Mouse (Mus musculus): Measurements from ENCODE around the gene Catip. TPM values are rescaled to one million over a fixed set of nuclear protein-coding genes. Genes with fewer than 3 reads are reported as not detected.
"Not testable (repeated sequence)": the region's sequence is repeated elsewhere in the genome, so short reads cannot be mapped to it uniquely, and the experiment has no call there.

Catip gene
- total RNA-seq, 2 experiments from 2014 or later: not detected

DNA sequence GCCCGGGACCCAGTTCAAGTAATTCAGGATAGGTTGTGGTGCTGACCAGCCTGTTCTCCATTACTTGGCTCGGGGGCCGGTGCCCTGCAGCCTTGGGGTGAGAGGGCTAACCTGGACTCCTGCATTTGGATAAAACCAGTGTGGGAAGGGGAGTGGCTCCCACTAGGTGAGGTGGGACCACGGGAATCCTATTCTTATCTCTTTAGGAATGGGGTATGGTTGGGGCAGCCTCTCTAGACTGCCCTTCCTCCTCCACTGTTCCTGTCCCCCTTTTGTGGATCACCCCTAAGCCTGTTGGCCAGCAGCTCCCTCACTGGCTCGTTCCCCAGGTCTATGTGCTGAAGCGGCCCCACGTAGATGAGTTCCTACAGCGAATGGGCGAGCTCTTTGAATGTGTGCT lies 32.4 kb downstream of the Catip start:
- no peak for ATAC-seq (replicated peaks; ENCODE audit: low FRiP score, poor library complexity, severe bottlenecking)

DNA sequence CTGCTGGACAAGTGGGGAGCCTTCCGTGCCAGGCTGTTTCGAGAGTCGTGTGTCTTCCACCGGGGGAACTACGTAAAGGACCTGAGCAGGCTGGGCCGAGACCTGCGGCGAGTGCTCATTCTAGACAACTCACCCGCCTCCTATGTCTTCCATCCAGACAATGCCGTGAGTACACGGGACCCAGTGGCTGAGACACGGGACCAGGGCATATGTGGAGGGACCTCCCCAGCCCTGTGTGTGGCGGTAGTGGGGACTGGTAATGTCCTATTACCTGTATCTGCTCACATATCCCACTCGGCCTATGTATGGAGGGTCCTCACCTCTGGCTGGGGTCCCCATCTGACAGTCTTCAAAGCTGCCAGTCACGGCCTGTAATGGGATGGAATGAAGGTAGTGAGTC lies 33.0 kb downstream of the Catip start:
- ATAC-seq (replicated peaks; ENCODE audit: low FRiP score, poor library complexity, severe bottlenecking): no peak

DNA sequence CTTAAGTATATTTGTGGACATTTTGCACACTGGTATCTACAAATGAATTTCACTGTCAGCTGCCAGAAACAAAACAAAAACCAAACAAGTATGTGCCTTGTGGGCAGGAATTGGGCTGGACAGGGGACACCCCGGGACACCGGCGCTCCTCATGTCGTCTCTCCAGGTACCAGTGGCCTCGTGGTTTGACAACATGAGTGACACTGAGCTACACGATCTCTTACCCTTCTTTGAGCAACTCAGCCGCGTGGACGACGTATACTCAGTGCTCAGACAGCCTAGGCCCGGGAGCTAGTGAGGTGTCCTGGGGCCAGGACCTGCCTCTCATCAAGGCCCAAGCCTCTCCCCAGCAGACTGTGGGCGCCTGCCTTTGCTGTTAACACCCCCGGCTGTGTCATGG lies 33.4 kb downstream of the Catip start:
- ATAC-seq (replicated peaks; ENCODE audit: low FRiP score, poor library complexity, severe bottlenecking): no peak

DNA sequence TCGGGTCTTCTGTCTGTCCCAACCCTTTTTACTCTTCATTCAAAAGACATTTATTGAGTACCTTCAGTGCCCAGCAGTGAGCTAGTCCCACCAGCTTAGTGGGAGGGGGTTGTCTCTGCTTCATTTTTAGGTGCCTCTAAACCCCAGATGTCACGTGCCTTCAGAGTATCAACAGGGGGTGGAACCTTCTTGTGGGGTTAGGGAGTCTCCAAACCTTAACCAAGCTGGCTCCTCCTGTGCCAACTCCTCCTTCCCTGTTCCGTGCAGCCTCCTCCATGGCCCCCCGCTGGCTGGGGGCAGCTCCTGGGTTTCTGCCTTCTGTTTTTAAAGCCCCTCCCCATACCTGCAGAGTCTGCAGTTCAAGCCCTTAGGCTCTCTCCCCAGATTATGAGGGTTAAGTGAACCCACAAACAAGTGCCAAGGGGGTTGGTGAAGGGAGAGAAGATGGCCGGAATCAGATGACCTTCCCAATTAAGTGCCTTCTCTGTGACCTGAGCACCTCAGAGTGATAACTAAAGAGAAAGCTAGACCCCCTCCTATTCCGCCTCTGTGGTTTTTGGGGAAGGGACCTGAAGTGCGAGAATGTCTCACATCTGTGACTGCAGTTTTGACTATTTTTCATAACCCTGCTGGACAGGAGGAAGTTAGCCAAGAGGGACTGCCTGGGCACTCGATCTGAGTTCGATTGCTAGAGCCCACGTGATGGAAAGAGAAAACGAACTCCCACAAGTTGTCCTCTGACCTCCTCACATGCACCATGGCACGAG lies 34.7 kb downstream of the Catip start:
- ATAC-seq (replicated peaks; ENCODE audit: low FRiP score, poor library complexity, severe bottlenecking): not testable (repeated sequence)

DNA sequence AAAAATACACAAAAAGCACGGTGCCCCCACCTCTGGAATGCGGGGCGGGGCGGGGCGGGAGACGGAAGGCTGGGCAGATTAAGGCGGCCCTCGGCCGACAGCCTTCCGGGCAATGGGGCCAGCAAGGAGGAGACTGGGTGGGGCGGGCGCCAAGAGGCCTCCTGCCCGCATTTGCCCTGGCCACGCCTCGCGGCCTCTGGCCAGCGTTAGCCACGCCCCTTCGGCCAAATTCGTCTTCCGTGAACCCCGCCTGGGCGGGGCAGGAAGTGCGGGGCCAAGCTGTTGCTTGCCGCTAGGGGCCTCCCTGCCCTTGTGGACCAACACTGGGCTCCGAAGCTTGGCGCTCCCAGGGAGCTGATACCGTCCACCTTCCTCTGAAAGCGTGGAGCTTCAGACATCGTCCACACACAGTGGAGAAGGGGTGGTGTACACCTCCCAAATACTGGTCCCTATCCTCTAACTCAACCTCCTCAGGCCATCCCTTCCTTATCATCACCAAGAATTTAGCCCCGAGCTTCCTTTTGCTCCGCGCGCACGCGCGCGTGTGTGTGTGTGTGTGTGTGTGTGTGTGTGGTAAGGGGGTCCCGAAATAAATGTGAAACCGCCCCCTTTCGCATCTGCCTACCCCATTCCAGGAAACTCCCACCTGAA lies 35.5 kb downstream of the Catip start:
- ATAC-seq (replicated peaks; ENCODE audit: low FRiP score, poor library complexity, severe bottlenecking): peak; percentile 90

DNA sequence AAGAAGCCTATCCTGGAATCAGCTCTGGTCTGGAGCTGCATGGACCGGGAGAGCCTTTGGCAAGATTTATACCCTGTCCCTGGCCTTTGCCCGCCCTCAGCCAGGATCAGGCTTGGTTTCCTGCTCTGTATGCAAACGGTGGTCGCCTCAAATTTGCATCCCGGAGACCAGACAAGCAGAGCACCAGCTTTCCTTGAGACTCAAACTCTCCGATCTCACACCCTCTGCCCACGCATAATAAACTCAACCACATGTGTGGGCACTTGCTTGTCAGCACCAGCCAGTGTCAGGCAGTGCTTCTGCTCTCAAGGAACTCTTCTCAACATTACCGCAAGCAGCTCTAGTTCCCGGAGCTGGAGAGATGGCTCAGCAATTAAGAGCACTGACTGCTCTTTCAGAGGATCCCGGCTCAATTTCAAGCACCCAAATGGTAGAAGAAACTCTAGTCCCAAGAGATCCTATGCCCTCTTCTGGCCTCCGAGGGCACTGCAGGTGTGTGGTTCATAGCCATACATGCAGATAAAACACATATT lies 36.1 kb downstream of the Catip start:
- peak; percentile 40 for ATAC-seq (replicated peaks; ENCODE audit: low FRiP score, poor library complexity, severe bottlenecking)

DNA sequence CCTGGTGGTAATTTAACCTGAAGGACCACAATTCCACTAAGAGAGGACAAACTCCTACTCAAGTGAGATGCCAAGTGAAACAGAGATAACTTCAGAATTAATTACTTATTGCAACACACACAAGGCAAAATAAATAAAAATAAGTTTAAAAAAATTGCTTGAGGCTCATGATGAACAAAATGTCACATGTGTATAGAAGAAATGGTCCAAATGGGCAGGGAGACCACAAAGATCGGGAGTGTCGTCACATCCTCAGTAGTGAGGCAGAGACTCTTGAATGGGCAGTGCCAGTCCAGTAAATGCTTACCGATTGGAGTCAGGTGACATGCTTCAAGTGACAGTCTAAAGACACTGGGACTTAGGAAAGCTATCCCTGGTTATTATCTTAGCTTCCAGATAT lies 38.6 kb downstream of the Catip start:
- ATAC-seq (replicated peaks; ENCODE audit: low FRiP score, poor library complexity, severe bottlenecking): no peak

DNA sequence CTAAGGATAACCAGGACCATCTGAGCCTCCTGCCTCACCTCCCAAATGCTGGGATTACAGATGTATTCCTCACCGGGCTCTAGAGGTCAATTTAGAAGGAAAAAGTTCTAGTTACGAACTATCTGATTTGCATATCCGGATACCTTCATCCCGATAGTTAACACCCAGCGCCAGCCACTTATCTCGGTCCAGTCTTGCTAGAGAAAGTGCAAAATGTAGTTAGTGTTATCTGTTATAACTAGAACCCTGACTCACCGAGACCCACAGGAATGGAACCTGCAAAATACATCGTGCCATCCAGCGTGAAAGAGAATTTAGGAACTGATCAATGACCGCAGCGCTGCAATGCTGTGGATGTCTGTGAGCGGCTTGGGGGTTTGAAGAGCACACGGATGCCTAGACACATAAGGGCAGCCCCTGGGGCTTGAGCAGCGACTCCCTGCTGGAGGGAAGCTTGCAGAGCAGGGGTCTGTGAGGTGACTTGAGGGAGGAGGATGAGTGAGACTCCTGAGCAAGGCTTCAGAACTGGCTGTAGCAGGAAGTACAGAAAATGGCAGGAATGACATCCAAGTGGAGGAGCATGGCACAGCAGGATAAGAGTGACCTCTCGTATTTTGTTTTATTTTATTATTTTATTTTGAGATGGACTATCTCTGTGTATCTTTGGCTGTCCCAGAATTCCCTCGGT lies 39.3 kb downstream of the Catip start:
- ATAC-seq (replicated peaks; ENCODE audit: low FRiP score, poor library complexity, severe bottlenecking): no peak

DNA sequence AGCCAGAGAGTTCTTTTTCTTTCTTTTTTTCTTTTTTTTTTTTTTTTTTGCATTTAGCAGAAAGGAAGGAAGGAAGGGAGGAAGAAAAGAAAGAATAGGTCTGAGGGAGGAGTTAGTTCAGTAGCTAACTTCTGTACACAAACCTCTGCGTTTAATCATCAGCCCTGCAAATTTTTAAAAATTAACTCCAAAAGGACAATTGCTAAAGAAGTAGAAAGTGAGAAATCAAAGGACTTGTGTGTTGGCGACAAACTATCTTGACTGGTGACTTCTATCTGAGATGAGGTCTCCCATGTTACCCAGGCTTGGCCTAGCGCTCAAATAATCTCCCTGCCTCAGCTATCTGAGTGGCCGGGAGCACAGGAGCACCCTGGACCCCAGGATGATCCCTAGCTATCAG lies 42.3 kb downstream of the Catip start:
- ATAC-seq (replicated peaks; ENCODE audit: low FRiP score, poor library complexity, severe bottlenecking): no peak

DNA sequence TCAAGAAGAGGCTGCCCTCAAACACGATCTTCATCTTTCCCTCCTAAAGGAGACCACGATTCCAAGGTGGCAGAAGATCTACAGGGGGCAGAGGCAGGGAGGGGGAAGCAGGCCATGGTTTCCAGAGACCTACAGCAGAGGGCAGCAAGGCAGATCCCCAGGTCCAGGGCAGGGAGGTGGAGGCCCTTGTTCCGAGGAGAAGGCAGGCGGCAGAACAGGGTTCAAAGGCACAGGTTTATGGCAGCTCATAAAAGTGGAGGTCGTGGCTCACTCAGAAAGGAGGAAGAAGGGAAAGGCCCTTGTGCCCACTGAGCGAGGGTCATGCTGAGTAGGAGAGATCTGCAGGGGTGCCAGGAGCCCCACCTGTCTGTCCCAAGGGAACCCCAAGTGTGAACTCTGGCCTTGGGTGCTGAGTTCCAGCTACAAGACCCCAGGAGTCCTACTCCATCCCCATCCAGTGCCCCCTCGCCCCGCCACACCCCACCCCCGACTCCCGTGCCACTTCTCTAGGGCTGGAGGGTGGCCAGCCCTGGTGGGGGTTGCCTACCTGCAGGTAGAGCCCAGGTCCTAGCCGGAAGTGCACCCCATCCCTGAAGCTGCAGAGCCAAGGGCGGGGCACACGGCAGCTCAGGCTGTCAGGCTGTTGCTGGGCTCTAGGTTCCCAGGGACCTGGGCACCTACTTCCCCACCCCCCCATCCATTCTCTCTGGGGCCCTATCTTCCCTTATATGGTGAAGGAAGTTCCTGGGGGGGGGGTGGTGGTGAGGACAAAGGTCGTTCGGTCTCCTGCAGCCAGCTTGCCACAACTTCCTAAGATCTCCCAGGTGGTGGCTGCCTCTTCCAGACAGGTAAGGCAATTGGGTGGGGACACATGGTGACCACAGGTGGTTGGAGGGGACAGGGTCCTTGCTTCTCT lies 46.9 kb downstream of the Catip start, which contains the start of gene Vil1:
Gene Vil1, plus strand, starts transcription at position 788 of the 916 bp plus-strand sequence.
- no peak for ATAC-seq (replicated peaks; ENCODE audit: low FRiP score, poor library complexity, severe bottlenecking)

DNA sequence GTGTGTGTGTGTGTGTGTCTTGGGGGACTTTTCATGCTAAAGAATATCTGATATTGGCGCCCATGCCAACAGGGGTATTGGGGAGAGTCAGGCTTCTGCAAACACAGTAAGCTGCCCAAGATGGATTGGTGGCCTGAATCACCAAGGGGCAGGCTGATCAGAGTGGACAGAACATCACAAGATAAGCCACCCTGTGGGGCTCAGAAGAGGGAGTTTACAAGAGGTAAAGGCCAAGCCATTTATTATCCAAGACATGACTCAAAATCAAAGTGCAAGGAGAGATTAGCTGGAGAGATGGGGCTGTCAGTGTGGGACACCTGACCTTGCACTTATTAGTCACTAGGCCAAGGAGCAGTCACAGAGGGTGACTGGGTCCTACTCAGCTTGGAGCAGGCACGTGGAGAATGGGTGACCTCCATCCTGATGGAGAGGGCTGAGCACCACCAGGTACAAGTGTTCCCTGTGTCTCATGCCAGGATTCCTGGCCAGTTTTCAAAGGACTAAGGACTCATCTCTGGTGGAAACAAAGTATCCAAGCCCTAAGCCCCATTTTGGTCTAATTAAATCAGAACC lies 49.9 kb downstream of the Catip start:
- no peak for ATAC-seq (replicated peaks; ENCODE audit: low FRiP score, poor library complexity, severe bottlenecking)

DNA sequence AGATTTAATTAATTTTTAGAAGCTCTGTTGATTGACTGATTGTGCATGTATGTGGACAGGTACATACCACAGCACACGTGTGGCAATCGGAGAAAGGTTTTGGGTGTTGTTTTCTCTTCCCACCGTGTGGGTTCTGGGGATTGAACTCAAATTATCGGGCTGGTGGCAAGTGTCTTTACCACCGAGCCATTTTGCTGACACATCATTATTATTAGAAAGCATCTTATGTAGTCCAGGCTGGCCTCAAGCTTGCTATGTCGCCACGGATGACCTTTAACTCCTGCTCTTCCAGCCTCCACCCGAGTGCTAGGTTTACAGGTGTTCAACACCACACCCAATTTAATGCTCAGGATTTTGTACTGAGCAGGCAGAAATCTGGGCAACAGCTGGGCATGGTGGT lies 50.8 kb downstream of the Catip start:
- ATAC-seq (replicated peaks; ENCODE audit: low FRiP score, poor library complexity, severe bottlenecking): no peak

DNA sequence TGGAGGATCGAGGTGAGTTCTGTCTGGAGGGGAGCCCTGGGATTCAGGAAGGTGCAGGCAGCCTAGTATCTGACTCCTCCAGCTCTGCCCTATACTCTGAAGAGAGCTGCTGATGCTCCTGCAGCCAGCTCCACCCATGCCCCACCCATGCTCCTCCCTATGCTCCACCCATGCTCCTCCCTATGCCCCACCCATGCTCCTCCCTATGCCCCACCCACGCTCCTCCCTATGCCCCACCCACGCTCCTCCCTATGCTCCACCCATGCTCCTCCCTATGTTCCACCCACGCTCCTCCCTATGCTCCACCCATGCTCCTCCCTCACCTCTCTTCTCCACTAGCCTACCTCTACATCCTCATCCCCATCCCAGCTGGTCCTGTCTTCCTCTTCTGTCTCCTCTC lies 53.2 kb downstream of the Catip start:
- no peak for ATAC-seq (replicated peaks; ENCODE audit: low FRiP score, poor library complexity, severe bottlenecking)

Other genes starting within 250 kb of the Catip start
- gene Tns1, start 237.7 kb upstream of the Catip start, total RNA-seq (2015; ENCODE audit: low replicate concordance): 8.5 and 9.2 TPM in 2 replicates
- gene Tns1, start 237.7 kb upstream of the Catip start, total RNA-seq (2017; ENCODE audit: low replicate concordance): 11.9 and 21.6 TPM in 2 replicates
- gene Rufy4, start 236.6 kb upstream of the Catip start, total RNA-seq (2015; ENCODE audit: low replicate concordance): not detected in 2 replicates
- gene Rufy4, start 236.6 kb upstream of the Catip start, total RNA-seq (2017; ENCODE audit: low replicate concordance): not detected in 2 replicates
- 19.2 and 25.7 TPM in 2 replicates for gene Cxcr2, start 208.1 kb upstream of the Catip start, total RNA-seq (2015; ENCODE audit: low replicate concordance)
- 23.0 and 24.7 TPM in 2 replicates for gene Cxcr2, start 208.1 kb upstream of the Catip start, total RNA-seq (2017; ENCODE audit: low replicate concordance)
- not detected in 2 replicates for gene Cxcr1, start 167.5 kb upstream of the Catip start, total RNA-seq (2015; ENCODE audit: low replicate concordance)
- gene Cxcr1, start 167.5 kb upstream of the Catip start, total RNA-seq (2017; ENCODE audit: low replicate concordance): not detected in 2 replicates
- gene Arpc2, start 126.0 kb upstream of the Catip start, total RNA-seq (2015; ENCODE audit: low replicate concordance): 283 and 297 TPM in 2 replicates
- gene Arpc2, start 126.0 kb upstream of the Catip start, total RNA-seq (2017; ENCODE audit: low replicate concordance): 147 and 152 TPM in 2 replicates
- gene Gpbar1, start 83.6 kb upstream of the Catip start, total RNA-seq (2015; ENCODE audit: low replicate concordance): not detected in 2 replicates
- gene Gpbar1, start 83.6 kb upstream of the Catip start, total RNA-seq (2017; ENCODE audit: low replicate concordance): not detected in 2 replicates
- gene Aamp, start 77.4 kb upstream of the Catip start, total RNA-seq (2015; ENCODE audit: low replicate concordance): 4.6 and 10.4 TPM in 2 replicates
- 15.3 and 27.6 TPM in 2 replicates for gene Aamp, start 77.4 kb upstream of the Catip start, total RNA-seq (2017; ENCODE audit: low replicate concordance)
- gene Pnkd, start 77.2 kb upstream of the Catip start, total RNA-seq (2015; ENCODE audit: low replicate concordance): 7.1 and 17.7 TPM in 2 replicates
- 2.4 TPM in 1 of 2 replicates, not detected in the other for gene Pnkd, start 77.2 kb upstream of the Catip start, total RNA-seq (2017; ENCODE audit: low replicate concordance)
- 2.1 and 4.2 TPM in 2 replicates for gene Tmbim1, start 56.5 kb upstream of the Catip start, total RNA-seq (2015; ENCODE audit: low replicate concordance)
- gene Tmbim1, start 56.5 kb upstream of the Catip start, total RNA-seq (2017; ENCODE audit: low replicate concordance): 1.9 and 2.6 TPM in 2 replicates
- gene Slc11a1, start 13.1 kb downstream of the Catip start, total RNA-seq (2015; ENCODE audit: low replicate concordance): 20.2 and 37.0 TPM in 2 replicates
- gene Slc11a1, start 13.1 kb downstream of the Catip start, total RNA-seq (2017; ENCODE audit: low replicate concordance): 3.0 and 12.7 TPM in 2 replicates
- gene Ctdsp1, start 29.4 kb downstream of the Catip start, total RNA-seq (2015; ENCODE audit: low replicate concordance): 30.7 and 40.5 TPM in 2 replicates
- 10.5 and 22.8 TPM in 2 replicates for gene Ctdsp1, start 29.4 kb downstream of the Catip start, total RNA-seq (2017; ENCODE audit: low replicate concordance)
- not detected in 2 replicates for gene Vil1, start 47.3 kb downstream of the Catip start, total RNA-seq (2015; ENCODE audit: low replicate concordance)
- not detected in 2 replicates for gene Vil1, start 47.3 kb downstream of the Catip start, total RNA-seq (2017; ENCODE audit: low replicate concordance)
- gene Cnot9, start 143.9 kb downstream of the Catip start, total RNA-seq (2015; ENCODE audit: low replicate concordance): 12.1 and 15.4 TPM in 2 replicates
- gene Cnot9, start 143.9 kb downstream of the Catip start, total RNA-seq (2017; ENCODE audit: low replicate concordance): 15.9 and 28.2 TPM in 2 replicates
- gene Plcd4, start 180.8 kb downstream of the Catip start, total RNA-seq (2015; ENCODE audit: low replicate concordance): not detected in 2 replicates
- 1.4 TPM in 1 of 2 replicates, not detected in the other for gene Plcd4, start 180.8 kb downstream of the Catip start, total RNA-seq (2017; ENCODE audit: low replicate concordance)
- 7.1 and 9.8 TPM in 2 replicates for gene Usp37, start 182.2 kb downstream of the Catip start, total RNA-seq (2015; ENCODE audit: low replicate concordance)
- gene Usp37, start 182.2 kb downstream of the Catip start, total RNA-seq (2017; ENCODE audit: low replicate concordance): 12.4 and 28.7 TPM in 2 replicates
- gene Zfp142, start 226.1 kb downstream of the Catip start, total RNA-seq (2015; ENCODE audit: low replicate concordance): 4.6 and 5.2 TPM in 2 replicates
- gene Zfp142, start 226.1 kb downstream of the Catip start, total RNA-seq (2017; ENCODE audit: low replicate concordance): 2.8 and 4.7 TPM in 2 replicates
- gene Bcs1l, start 226.2 kb downstream of the Catip start, total RNA-seq (2015; ENCODE audit: low replicate concordance): 0.77 and 1.5 TPM in 2 replicates
- gene Bcs1l, start 226.2 kb downstream of the Catip start, total RNA-seq (2017; ENCODE audit: low replicate concordance): 0.51 and 2.4 TPM in 2 replicates
- 4.4 and 8.4 TPM in 2 replicates for gene Rnf25, start 239.3 kb downstream of the Catip start, total RNA-seq (2015; ENCODE audit: low replicate concordance)
- gene Rnf25, start 239.3 kb downstream of the Catip start, total RNA-seq (2017; ENCODE audit: low replicate concordance): 3.5 and 18.1 TPM in 2 replicates
- not detected in 2 replicates for gene Stk36, start 239.3 kb downstream of the Catip start, total RNA-seq (2015; ENCODE audit: low replicate concordance)
- 0.42 TPM in 1 of 2 replicates, not detected in the other for gene Stk36, start 239.3 kb downstream of the Catip start, total RNA-seq (2017; ENCODE audit: low replicate concordance)

Data from erythroblast, adult 5-6 weeks (primary cell).